Mouse (Mus musculus) midbrain, embryonic 16.5 days (tissue): Measurements from ENCODE around the gene Fgfr2. TPM values are rescaled to one million over a fixed set of nuclear protein-coding genes. Genes with fewer than 3 reads are reported as not detected.

ENCODE experiments used
- ATAC-seq: fragments of 200-750 bp; cut with Nextera tagmentation; 2 replicates; pipeline ENCODE4 v1.8.0; 2017; ENCODE audit warnings: moderate TSS enrichment
- H3K27ac ChIP-seq: fragments of 300-500 bp; sonication (generic); 2 replicates; pipeline ENCODE4 v1.5.1; 2014; ENCODE audit warnings: mild to moderate bottlenecking, low read length, mixed read lengths
- H3K27me3 ChIP-seq: fragments of 300-500 bp; sonication (generic); 2 replicates; pipeline ENCODE4 v1.6.1; 2014; ENCODE audit warnings: low read depth, low read length, mixed read lengths; ENCODE audit not compliant: control insufficient read depth, insufficient read depth
- H3K36me3 ChIP-seq: fragments of 300-500 bp; sonication (generic); 2 replicates; pipeline ENCODE4 v1.6.1; 2014; ENCODE audit warnings: mild to moderate bottlenecking, low read length, moderate library complexity, mixed read lengths; ENCODE audit not compliant: control insufficient read depth, insufficient read depth
- H3K4me1 ChIP-seq: fragments of 300-500 bp; sonication (generic); 2 replicates; pipeline ENCODE4 v1.6.1; 2014; ENCODE audit warnings: mild to moderate bottlenecking, low read length, mixed read lengths; ENCODE audit not compliant: control insufficient read depth, insufficient read depth
- H3K4me2 ChIP-seq: fragments of 300-500 bp; sonication (generic); 2 replicates; pipeline ENCODE4 v1.6.1; 2014; ENCODE audit warnings: mild to moderate bottlenecking, low read length, mixed read lengths
- H3K4me3 ChIP-seq: fragments of 300-500 bp; sonication (generic); 2 replicates; pipeline ENCODE4 v1.5.1; 2014; ENCODE audit warnings: low read depth, mild to moderate bottlenecking, low read length, moderate library complexity, mixed read lengths
- H3K9ac ChIP-seq: fragments of 300-500 bp; sonication (generic); 2 replicates; pipeline ENCODE4 v1.6.1; 2014; ENCODE audit warnings: low read depth, low read length, mixed read lengths
- H3K9me3 ChIP-seq: fragments of 300-500 bp; sonication (generic); replicated peaks from 2 replicates; pipeline ENCODE4 v1.6.1; 2014; ENCODE audit warnings: mild to moderate bottlenecking, low read length, mixed read lengths; ENCODE audit not compliant: control insufficient read depth, poor library complexity, severe bottlenecking
- WGBS: fragments of 180-500 bp; shearing (Covaris S2); extraction: QIAGEN DNeasy Blood & Tissue Kit; methylation state at CpG from one replicate; pipeline ENCODE4 v1.1.7; 2014; 5-methylcytosine and 5-hydroxymethylcytosine counted together
- polyA plus RNA-seq: library from polyadenylated mRNA; unstranded; fragments of >200 nt; fragmentation: Nextera tagmentation; extraction: Ambion mirVana; gene quantifications from 2 replicates; pipeline ENCODE4 v1.2.1, GENCODE M21; 2015

Gene Fgfr2
- polyA plus RNA-seq, 1 experiment from 2014 or later, result 23.8 TPM

- H3K9ac ChIP-seq, result no peak overlapping the region
- no peak overlapping the region for H3K4me3 ChIP-seq
- 43% methylated on average over 1 of the region's 1 CpGs for WGBS
- no peaks in the 10 kb centered on the region for H3K36me3 ChIP-seq
- H3K27me3 ChIP-seq, result no peaks in the 10 kb centered on the region
- peaks cover 4% of the 10 kb centered on the region for H3K4me1 ChIP-seq
- H3K9me3 ChIP-seq, result no peaks in the 10 kb centered on the region
- H3K4me2 ChIP-seq, result no peak overlapping the region
- H3K27ac ChIP-seq, result no peak overlapping the region
- no peak for ATAC-seq
Measured at GRCm38 (mm10) chr7:132179049-132179448, 944.1 kb downstream of the Fgfr2 start.

DNA sequence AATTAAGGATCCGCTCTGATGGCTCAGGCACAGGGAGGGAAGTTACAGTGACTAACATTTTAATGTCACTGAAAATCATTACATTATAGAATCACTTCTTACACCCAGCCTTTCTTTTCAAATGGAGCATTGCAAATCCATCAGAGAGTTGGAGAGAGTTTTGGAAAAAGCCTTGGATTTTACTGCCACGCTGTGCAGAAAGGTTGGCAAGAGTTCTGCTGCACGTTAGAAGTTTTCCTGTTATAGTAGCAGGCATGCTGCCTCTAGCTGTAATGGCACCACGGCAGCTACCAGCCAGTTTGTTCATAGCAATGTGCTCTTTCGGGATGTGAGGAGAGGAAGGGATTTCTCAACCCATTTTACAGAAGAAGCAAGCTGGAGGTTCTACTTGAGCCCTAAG is 948.4 kb downstream of the Fgfr2 start:
- H3K9ac ChIP-seq, result no peak overlapping the region
- no peak overlapping the region for H3K27ac ChIP-seq
- no peaks in the 10 kb centered on the region for H3K36me3 ChIP-seq
- 81% methylated on average over 5 of the region's 5 CpGs for WGBS
- H3K4me3 ChIP-seq, result no peak overlapping the region
- peaks cover 19% of the 10 kb centered on the region for H3K4me1 ChIP-seq
- no peak overlapping the region for H3K4me2 ChIP-seq
- no peak for ATAC-seq
- H3K9me3 ChIP-seq, result no peaks in the 10 kb centered on the region
- no peaks in the 10 kb centered on the region for H3K27me3 ChIP-seq

DNA sequence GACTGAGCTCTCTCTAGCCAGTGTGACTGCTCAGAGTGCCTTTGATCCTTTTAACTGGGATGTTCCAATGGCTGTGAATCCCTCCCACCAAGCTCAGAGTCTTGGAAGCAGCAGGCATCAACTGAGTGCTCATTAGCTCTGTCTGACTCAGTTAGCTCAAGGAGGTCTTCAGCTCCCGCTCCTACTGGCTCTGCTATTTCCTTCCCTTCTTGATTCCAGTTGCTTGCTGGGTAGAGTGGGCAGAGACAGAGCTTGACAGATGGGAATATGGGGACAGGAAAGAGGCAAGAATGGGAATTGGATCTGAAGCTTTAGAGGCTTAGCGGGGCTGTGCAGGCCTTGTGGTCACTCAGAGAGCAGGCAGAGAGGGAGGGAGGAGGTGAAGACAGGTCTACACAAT is 948.9 kb downstream of the Fgfr2 start:
- 72% methylated on average over 2 of the region's 2 CpGs for WGBS
- Histone ChIP-seq H3K36me3 (no peaks in the 10 kb centered on the region), H3K9me3 (no peaks in the 10 kb centered on the region), H3K4me1 (peaks cover 19% of the 10 kb centered on the region), H3K27ac (no peak overlapping the region), H3K4me2 (no peak overlapping the region), H3K9ac (no peak overlapping the region), H3K4me3 (no peak overlapping the region), H3K27me3 (no peaks in the 10 kb centered on the region)
- ATAC-seq, result no peak

- Histone ChIP-seq H3K27ac (peak overlapping the region; percentile 81), H3K9ac (no peak overlapping the region), H3K36me3 (no peaks in the 10 kb centered on the region), H3K4me1 (peaks cover 19% of the 10 kb centered on the region), H3K27me3 (no peaks in the 10 kb centered on the region), H3K4me2 (no peak overlapping the region), H3K4me3 (no peak overlapping the region), H3K9me3 (no peaks in the 10 kb centered on the region)
- peak; percentile 67 for ATAC-seq
- WGBS, result 34% methylated on average over 5 of the region's 5 CpGs
Measured at GRCm38 (mm10) chr7:132172220-132172619, 950.9 kb downstream of the Fgfr2 start.

DNA sequence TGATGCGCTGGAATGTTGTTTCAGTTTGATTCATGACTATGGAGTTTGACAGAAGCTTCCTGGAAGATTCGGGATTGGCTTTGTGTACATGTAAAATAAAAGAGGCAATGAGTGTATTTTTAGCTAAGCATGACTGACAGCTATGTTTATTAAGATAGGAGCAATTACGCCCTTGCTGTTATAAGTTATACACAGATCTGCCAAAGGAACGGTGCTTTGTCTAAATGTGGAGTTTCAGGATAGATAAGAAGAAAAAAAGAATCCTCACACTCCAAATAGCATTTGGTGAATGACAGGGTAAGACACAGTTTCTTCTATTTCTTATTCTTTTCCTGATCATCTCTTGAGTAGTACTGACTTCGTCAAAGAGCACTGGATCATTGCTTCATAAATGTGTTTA is 951.4 kb downstream of the Fgfr2 start:
- H3K4me3 ChIP-seq, result no peak overlapping the region
- ATAC-seq, result no peak
- peak overlapping the region; percentile 81 for H3K27ac ChIP-seq
- H3K4me2 ChIP-seq, result no peak overlapping the region
- no peaks in the 10 kb centered on the region for H3K27me3 ChIP-seq
- WGBS, result 69% methylated on average over 5 of the region's 5 CpGs
- no peak overlapping the region for H3K9ac ChIP-seq
- H3K36me3 ChIP-seq, result no peaks in the 10 kb centered on the region
- H3K4me1 ChIP-seq, result peaks cover 19% of the 10 kb centered on the region
- no peaks in the 10 kb centered on the region for H3K9me3 ChIP-seq

GRCm38 (mm10) chr7:132169419-132170169 is 953.6 kb downstream of the Fgfr2 start:
- Histone ChIP-seq H3K9ac (no peak overlapping the region), H3K4me3 (no peak overlapping the region), H3K27ac (no peak overlapping the region), H3K4me2 (no peak overlapping the region), H3K27me3 (no peaks in the 10 kb centered on the region), H3K9me3 (no peaks in the 10 kb centered on the region), H3K36me3 (no peaks in the 10 kb centered on the region), H3K4me1 (peaks cover 19% of the 10 kb centered on the region)
- WGBS, result 35% methylated on average over 7 of the region's 7 CpGs
- peak; percentile 57 for ATAC-seq

DNA sequence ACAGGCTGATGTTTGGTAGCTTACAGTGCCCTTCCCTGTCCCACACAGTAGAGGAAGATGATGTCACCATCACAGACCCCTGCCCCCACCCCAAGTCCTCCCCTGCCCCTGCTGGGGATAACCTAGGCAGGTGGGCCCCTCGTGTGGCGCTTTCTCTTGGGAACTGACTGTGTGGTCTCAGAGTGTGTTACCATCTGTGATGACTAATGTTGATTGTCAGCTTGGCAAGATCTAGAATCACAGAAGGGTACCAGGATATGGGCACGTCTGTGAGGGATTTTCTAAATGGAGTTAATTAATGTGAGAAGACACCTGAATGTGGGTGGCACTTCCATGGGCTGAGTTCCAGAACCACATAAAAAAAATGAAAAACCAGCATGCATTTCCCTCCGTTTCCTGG is 955.9 kb downstream of the Fgfr2 start:
- Histone ChIP-seq H3K4me1 (peaks cover 14% of the 10 kb centered on the region), H3K9me3 (no peaks in the 10 kb centered on the region), H3K27ac (no peak overlapping the region), H3K4me2 (no peak overlapping the region), H3K36me3 (no peaks in the 10 kb centered on the region), H3K9ac (no peak overlapping the region), H3K4me3 (no peak overlapping the region), H3K27me3 (no peaks in the 10 kb centered on the region)
- 69% methylated on average over 4 of the region's 4 CpGs for WGBS
- no peak for ATAC-seq

GRCm38 (mm10) chr7:132162254-132162653 is 960.9 kb downstream of the Fgfr2 start:
- no peak overlapping the region for H3K9ac ChIP-seq
- H3K9me3 ChIP-seq, result no peaks in the 10 kb centered on the region
- no peaks in the 10 kb centered on the region for H3K27me3 ChIP-seq
- no peaks in the 10 kb centered on the region for H3K36me3 ChIP-seq
- 56% methylated on average over 3 of the region's 3 CpGs for WGBS
- no peak overlapping the region for H3K4me2 ChIP-seq
- peaks cover 16% of the 10 kb centered on the region for H3K4me1 ChIP-seq
- H3K4me3 ChIP-seq, result no peak overlapping the region
- H3K27ac ChIP-seq, result peak overlapping the region; percentile 37; the same call in 1 of the 2 replicates
- ATAC-seq, result peak; percentile 66; the same call in 1 of the 2 replicates

GRCm38 (mm10) chr7:132158321-132159025 is 964.7 kb downstream of the Fgfr2 start:
- H3K27me3 ChIP-seq, result peaks cover 8% of the 10 kb centered on the region
- no peak overlapping the region for H3K4me3 ChIP-seq
- no peaks in the 10 kb centered on the region for H3K9me3 ChIP-seq
- H3K4me1 ChIP-seq, result peaks cover 31% of the 10 kb centered on the region
- ATAC-seq, result peak; percentile 64
- no peak overlapping the region for H3K9ac ChIP-seq
- H3K36me3 ChIP-seq, result no peaks in the 10 kb centered on the region
- peak overlapping the region; percentile 79 for H3K27ac ChIP-seq
- H3K4me2 ChIP-seq, result no peak overlapping the region
- WGBS, result 44% methylated on average over 9 of the region's 9 CpGs
